Mouse (Mus musculus): ENCODE results near the gene Clcn7.

- TF ChIP-seq CTCF (conservative IDR thresholded peaks at IDR 0.05; ENCODE audit: low read length): no peak
- no peak for TF ChIP-seq NANOG (IDR thresholded peaks at IDR 0.05; ENCODE audit: borderline replicate concordance, low read length)
Measured at GRCm38 (mm10) chr17:25090450-25090849, 42.7 kb upstream of the Clcn7 start.
